Comparison of ENCODE assay signal across 16 mouse cellular contexts in genomic region chr14:120864896-120865295, GRCm38 (mm10).
"Had no signal": no experiment of that assay in that cellular context is flagged by ENCODE, and none has a peak within 500 bp of the region (broad histone marks: within the 10 kb centered on the region; RNA-seq: fewer than 3 reads in every experiment).

No protein-coding gene starts in this region.

- H3K9me3 ChIP-seq: neural tube, embryonic 13.5 days; neural tube, embryonic 15.5 days; stomach, embryonic 15.5 days had no signal

- H3K27ac ChIP-seq: neural tube, embryonic 13.5 days; neural tube, embryonic 15.5 days; stomach, embryonic 15.5 days; stomach, postnatal 0 days had no signal

- H3K4me3 ChIP-seq: neural tube, embryonic 13.5 days; neural tube, embryonic 15.5 days; stomach, embryonic 15.5 days had no signal

- DNase-seq: retina, postnatal 1 day; right cerebral cortex, adult 18-20 months; right cerebral cortex, postnatal 14 days; right cerebral cortex, postnatal 25 days; right cerebral cortex, postnatal 4 days; spleen, adult 18-20 months; thymus, adult 18-20 months; thymus, adult 2 months; thymus, postnatal 14 days; thymus, postnatal 25 days; thymus, postnatal 36 days; thymus, postnatal 4 days had no signal

- H3K36me3 ChIP-seq: neural tube, embryonic 13.5 days; neural tube, embryonic 15.5 days; stomach, embryonic 15.5 days had no signal

- H3K4me1 ChIP-seq: neural tube, embryonic 15.5 days; stomach, embryonic 15.5 days had no signal

- H3K9ac ChIP-seq: neural tube, embryonic 13.5 days; neural tube, embryonic 15.5 days; stomach, embryonic 15.5 days had no signal
